Comparison of ENCODE assay signal across 10 mouse cellular contexts in the genomic region with DNA sequence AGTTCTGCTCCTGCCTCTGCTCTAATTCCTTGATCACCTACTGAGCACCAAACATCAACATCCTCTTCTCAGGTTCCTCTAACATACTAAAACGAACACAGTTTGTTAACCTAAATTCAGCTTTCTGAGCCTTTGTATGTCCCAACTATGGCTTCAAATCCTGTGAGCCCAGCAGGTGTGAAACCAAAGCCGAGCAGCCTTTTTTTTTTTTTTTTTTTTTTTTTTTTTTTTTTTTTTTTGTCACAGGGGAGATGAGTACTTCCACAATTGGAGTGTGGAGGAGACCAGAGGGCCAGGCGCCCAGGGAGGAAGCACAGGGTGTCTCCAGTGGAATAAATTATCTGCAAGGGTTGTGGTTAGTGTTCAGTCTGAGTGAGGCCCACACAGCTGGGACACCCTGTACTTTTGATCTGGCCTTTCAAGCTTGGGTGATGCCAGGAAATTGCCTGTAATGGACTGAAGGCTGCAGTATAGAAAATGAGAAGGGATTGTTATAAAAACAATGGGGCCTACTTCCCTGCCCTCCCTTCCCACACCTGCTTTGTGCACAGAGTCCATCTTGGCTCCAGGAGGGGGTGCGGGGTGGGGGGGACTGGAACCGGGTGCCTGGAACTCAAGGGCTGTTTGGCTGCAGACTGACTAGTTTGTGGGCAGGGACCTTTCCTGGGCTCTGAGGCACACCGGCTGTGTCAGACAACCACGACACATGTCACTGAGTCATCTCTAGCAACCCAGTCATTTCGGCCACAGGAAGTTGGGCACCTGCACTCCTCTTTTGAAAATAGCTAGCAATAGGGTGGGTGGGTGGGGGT.
DNase-seq lines count a peak whose midpoint lies in the region; ATAC-seq and TF ChIP-seq lines count a peak whose summit lies in the region.
"Had no signal": no experiment of that assay in that cellular context is flagged by ENCODE, and none has a peak within 500 bp of the region (broad histone marks: within the 10 kb centered on the region; RNA-seq: fewer than 3 reads in every experiment).

No protein-coding gene starts in this region.

- ATAC-seq in hindbrain, postnatal 0 days: no peak

- H3K27ac ChIP-seq in hindbrain, postnatal 0 days: no peak overlapping the region
- H3K27ac ChIP-seq: limb, embryonic 15.5 days; stomach, embryonic 15.5 days had no signal

- H3K4me2 ChIP-seq in hindbrain, postnatal 0 days (ENCODE audit: low read depth, low read length): no peak overlapping the region
- H3K4me2 ChIP-seq: limb, embryonic 15.5 days; stomach, embryonic 15.5 days had no signal

- H3K27me3 ChIP-seq in megakaryocyte, embryonic 14.5 days (replicated peaks): no peaks in the 10 kb centered on the region
- no peaks in the 10 kb centered on the region for H3K27me3 ChIP-seq in hindbrain, postnatal 0 days (ENCODE audit: insufficient read depth, low read length)
- H3K27me3 ChIP-seq: limb, embryonic 15.5 days; stomach, embryonic 15.5 days had no signal

- H3K9me3 ChIP-seq in megakaryocyte, embryonic 14.5 days: no peaks in the 10 kb centered on the region
- H3K9me3 ChIP-seq in hindbrain, postnatal 0 days (ENCODE audit: low read length): no peaks in the 10 kb centered on the region
- H3K9me3 ChIP-seq: limb, embryonic 15.5 days; stomach, embryonic 15.5 days had no signal

- peaks cover 30% of the 10 kb centered on the region for H3K4me1 ChIP-seq in megakaryocyte, embryonic 14.5 days
- no peaks in the 10 kb centered on the region for H3K4me1 ChIP-seq in hindbrain, postnatal 0 days (ENCODE audit: insufficient read depth, low read length)
- H3K4me1 ChIP-seq: stomach, embryonic 15.5 days had no signal

- no peak overlapping the region for H3K9ac ChIP-seq in hindbrain, postnatal 0 days (replicated peaks; ENCODE audit: low read length)
- H3K9ac ChIP-seq: limb, embryonic 15.5 days; stomach, embryonic 15.5 days had no signal

- H3K36me3 ChIP-seq in megakaryocyte, embryonic 14.5 days (replicated peaks; ENCODE audit: low read length): no peaks in the 10 kb centered on the region
- no peaks in the 10 kb centered on the region for H3K36me3 ChIP-seq in hindbrain, postnatal 0 days (ENCODE audit: insufficient read depth, low read length)
- H3K36me3 ChIP-seq: limb, embryonic 15.5 days; stomach, embryonic 15.5 days had no signal

- DNase-seq in adrenal gland, adult 2 months: peak; percentile 48
- no peak for DNase-seq in adrenal gland, postnatal 25 days
- DNase-seq in urinary bladder, postnatal 14 days (ENCODE audit: low spot score): peak; percentile 12
- DNase-seq in urinary bladder, postnatal 10 days (ENCODE audit: low spot score): no peak
- no peak for DNase-seq in cerebellum, adult 11-12 months
- no peak for DNase-seq in hindbrain, postnatal 0 days (ENCODE audit: low spot score)
- no peak for DNase-seq in layer of hippocampus, adult 18-20 months (ENCODE audit: low spot score in 2 of 2)

- 60% methylated on average over 8 of the region's 8 CpGs for WGBS in hindbrain, postnatal 0 days

- peak overlapping the region; percentile 33 for H3K4me3 ChIP-seq in megakaryocyte, embryonic 14.5 days (replicated peaks)
- H3K4me3 ChIP-seq in hindbrain, postnatal 0 days (ENCODE audit: low read length): no peak overlapping the region
- H3K4me3 ChIP-seq: limb, embryonic 15.5 days; stomach, embryonic 15.5 days had no signal

- TF ChIP-seq CTCF in hindbrain, postnatal 0 days (IDR thresholded peaks at IDR 0.05; ENCODE audit: low read depth): no peak

Comparison
In these comparisons a context has a peak if more than half of its experiments do, and no peak if none do; other contexts are left out.
1. DNase-seq: peak in adrenal gland, adult 2 months (single experiment) and urinary bladder, postnatal 14 days (single experiment); none in adrenal gland, postnatal 25 days (single experiment), urinary bladder, postnatal 10 days (single experiment), cerebellum, adult 11-12 months (single experiment), hindbrain, postnatal 0 days (single experiment) and layer of hippocampus, adult 18-20 months (0 of 2).